Mouse (Mus musculus) right cerebral cortex, postnatal 10 days (tissue): ENCODE results near the gene Plcb3.

Experiments
- DNase-seq, 2 experiments: peaks; one replicate each; pipeline ENCODE4 v3.0.0; 2021; ENCODE audit warnings: low spot score in 2 of 2

Plcb3 gene

GRCm38 (mm10) chr19:6970460-6971085 lies 5.7 kb downstream of the Plcb3 start:
- DNase-seq, result no peak

- DNase-seq, result peak; percentile 51 to 64
Measured at GRCm38 (mm10) chr19:6969665-6970381, 6.4 kb downstream of the Plcb3 start.

GRCm38 (mm10) chr19:6969291-6969664 lies 7.0 kb downstream of the Plcb3 start:
- DNase-seq, result no peak

GRCm38 (mm10) chr19:6968491-6969271 lies 7.6 kb downstream of the Plcb3 start:
- DNase-seq, result no peak

GRCm38 (mm10) chr19:6956461-6956860 lies 19.8 kb downstream of the Plcb3 start:
- DNase-seq, result no peak

- DNase-seq, result no peak
Measured at GRCm38 (mm10) chr19:6955424-6955823, 20.8 kb downstream of the Plcb3 start.

- DNase-seq, result peak in 1 of 2 experiments; percentile 51
Measured at GRCm38 (mm10) chr19:6954046-6954445, 22.2 kb downstream of the Plcb3 start.

GRCm38 (mm10) chr19:6952712-6953037 lies 23.6 kb downstream of the Plcb3 start:
- no peak for DNase-seq

- peak; percentile 85 to 89 for DNase-seq
Measured at GRCm38 (mm10) chr19:6951994-6952711, 24.1 kb downstream of the Plcb3 start.

- DNase-seq, result peak; percentile 96 to 97
Measured at GRCm38 (mm10) chr19:6951381-6951968, 24.8 kb downstream of the Plcb3 start.

- DNase-seq, result peak; percentile 66 to 68
Measured at GRCm38 (mm10) chr19:6950613-6951153, 25.6 kb downstream of the Plcb3 start.

GRCm38 (mm10) chr19:6949951-6950350 lies 26.3 kb downstream of the Plcb3 start:
- DNase-seq, result no peak

GRCm38 (mm10) chr19:6949532-6949931 lies 26.7 kb downstream of the Plcb3 start:
- DNase-seq, result no peak

- no peak for DNase-seq
Measured at GRCm38 (mm10) chr19:6948186-6948585, 28.1 kb downstream of the Plcb3 start.

- DNase-seq, result no peak
Measured at GRCm38 (mm10) chr19:6947742-6948141, 28.5 kb downstream of the Plcb3 start.

GRCm38 (mm10) chr19:6943709-6944108 lies 32.6 kb downstream of the Plcb3 start:
- no peak for DNase-seq

GRCm38 (mm10) chr19:6942764-6943163 lies 33.5 kb downstream of the Plcb3 start:
- peak in 1 of 2 experiments; percentile 35 for DNase-seq

- peak; percentile 95 to 96 for DNase-seq
Measured at GRCm38 (mm10) chr19:6942249-6942691, 34.0 kb downstream of the Plcb3 start, which contains the start of gene Gpr137. Gene Gpr137 (minus strand): TSS chr19:6942480.

GRCm38 (mm10) chr19:6941372-6942248 lies 34.7 kb downstream of the Plcb3 start, which contains the start of gene Bad:
Gene Bad (plus strand): TSS chr19:6941861.
- peak; percentile 93 to 95 for DNase-seq
